Mouse (Mus musculus) stomach, embryonic 16.5 days (tissue): ENCODE results near the gene Lrrc52. TPM values are rescaled to one million over a fixed set of nuclear protein-coding genes. Genes with fewer than 3 reads are reported as not detected.

Source experiments
- ATAC-seq: fragments of 200-750 bp; cut with Nextera tagmentation; 2 replicates; pipeline ENCODE4 v1.8.0; 2017; ENCODE audit warnings: moderate number of reproducible peaks, moderate TSS enrichment; ENCODE audit not compliant: insufficient read depth, low FRiP score
- H3K27ac ChIP-seq: fragments of 300-500 bp; sonication (generic); 2 replicates; pipeline ENCODE4 v1.5.1; 2014; ENCODE audit warnings: low read length
- H3K27me3 ChIP-seq: fragments of 300-500 bp; sonication (generic); 2 replicates; pipeline ENCODE4 v1.6.1; 2014; ENCODE audit warnings: low read length, control low read depth, mixed read lengths; ENCODE audit not compliant: control insufficient read depth, insufficient read depth
- H3K36me3 ChIP-seq: fragments of 300-500 bp; sonication (generic); 2 replicates; pipeline ENCODE4 v1.6.1; 2014; ENCODE audit warnings: low read length; ENCODE audit not compliant: control insufficient read depth, insufficient read depth
- H3K4me1 ChIP-seq: fragments of 300-500 bp; sonication (generic); 2 replicates; pipeline ENCODE4 v1.6.1; 2014; ENCODE audit warnings: low read length, control low read depth, mixed read lengths; ENCODE audit not compliant: control insufficient read depth, insufficient read depth
- H3K4me2 ChIP-seq: fragments of 300-500 bp; sonication (generic); 2 replicates; pipeline ENCODE4 v1.6.1; 2014; ENCODE audit warnings: low read depth, low read length, mixed read lengths
- H3K4me3 ChIP-seq: fragments of 300-500 bp; sonication (generic); replicated peaks from 2 replicates; pipeline ENCODE4 v1.5.1; 2014; ENCODE audit warnings: mild to moderate bottlenecking, low read length
- H3K9ac ChIP-seq: fragments of 300-500 bp; sonication (generic); 2 replicates; pipeline ENCODE4 v1.6.1; 2014; ENCODE audit warnings: low read length
- H3K9me3 ChIP-seq: fragments of 300-500 bp; sonication (generic); replicated peaks from 2 replicates; pipeline ENCODE4 v1.6.1; 2016; ENCODE audit warnings: low read length, control low read depth; ENCODE audit not compliant: control insufficient read depth
- WGBS: fragments of 180-500 bp; shearing (Covaris S2); extraction: QIAGEN DNeasy Blood & Tissue Kit; methylation state at CpG from one replicate; pipeline ENCODE4 v1.1.7; 2014; 5-methylcytosine and 5-hydroxymethylcytosine counted together
- polyA plus RNA-seq: library from polyadenylated mRNA; unstranded; fragments of >200 nt; fragmentation: Nextera tagmentation; extraction: Ambion mirVana; gene quantifications from 2 replicates; pipeline ENCODE4 v1.2.1, GENCODE M21; 2015

Gene Lrrc52
- polyA plus RNA-seq, 1 experiment from 2014 or later = not detected

GRCm38 (mm10) chr1:167486959-167487680, 20.5 kb upstream of the Lrrc52 start:
- Histone ChIP-seq H3K27me3 (no peaks in the 10 kb centered on the region), H3K4me2 (no peak overlapping the region), H3K36me3 (no peaks in the 10 kb centered on the region), H3K27ac (no peak overlapping the region), H3K4me3 (no peak overlapping the region), H3K9ac (no peak overlapping the region), H3K9me3 (no peaks in the 10 kb centered on the region), H3K4me1 (no peaks in the 10 kb centered on the region)
- ATAC-seq = no peak
- WGBS = 76% methylated on average over 3 of the region's 3 CpGs

- Histone ChIP-seq H3K4me3 (no peak overlapping the region), H3K9ac (no peak overlapping the region), H3K4me2 (no peak overlapping the region), H3K4me1 (no peaks in the 10 kb centered on the region), H3K27me3 (no peaks in the 10 kb centered on the region), H3K27ac (no peak overlapping the region), H3K9me3 (no peaks in the 10 kb centered on the region), H3K36me3 (no peaks in the 10 kb centered on the region)
- WGBS = 81% methylated on average over 4 of the region's 4 CpGs
- no peak for ATAC-seq
Observed at GRCm38 (mm10) chr1:167482863-167483262, 16.3 kb upstream of the Lrrc52 start.

- 38% methylated on average over 4 of the region's 4 CpGs for WGBS
- no peaks in the 10 kb centered on the region for H3K9me3 ChIP-seq
- no peaks in the 10 kb centered on the region for H3K36me3 ChIP-seq
- H3K27me3 ChIP-seq = no peaks in the 10 kb centered on the region
- no peak overlapping the region for H3K4me3 ChIP-seq
- H3K4me1 ChIP-seq = no peaks in the 10 kb centered on the region
- H3K27ac ChIP-seq = no peak overlapping the region
- no peak overlapping the region for H3K4me2 ChIP-seq
- no peak for ATAC-seq
- no peak overlapping the region for H3K9ac ChIP-seq
Observed at GRCm38 (mm10) chr1:167473585-167473984, 7.0 kb upstream of the Lrrc52 start.

GRCm38 (mm10) chr1:167467916-167468315, 1.3 kb upstream of the Lrrc52 start:
- H3K27me3 ChIP-seq = no peaks in the 10 kb centered on the region
- no peak overlapping the region for H3K4me3 ChIP-seq
- H3K36me3 ChIP-seq = no peaks in the 10 kb centered on the region
- peaks cover 6% of the 10 kb centered on the region; the same call in 1 of the 2 replicates for H3K4me1 ChIP-seq
- no peak overlapping the region for H3K4me2 ChIP-seq
- 39% methylated on average over 5 of the region's 5 CpGs for WGBS
- no peaks in the 10 kb centered on the region for H3K9me3 ChIP-seq
- H3K9ac ChIP-seq = no peak overlapping the region
- no peak overlapping the region for H3K27ac ChIP-seq
- ATAC-seq = no peak

- WGBS = 64% methylated on average over 3 of the region's 3 CpGs
Observed at GRCm38 (mm10) chr1:167457311-167457710, 9.3 kb downstream of the Lrrc52 start.

GRCm38 (mm10) chr1:167453048-167453447, 13.5 kb downstream of the Lrrc52 start:
- no peak for ATAC-seq
- no peaks in the 10 kb centered on the region for H3K9me3 ChIP-seq
- H3K4me1 ChIP-seq = no peaks in the 10 kb centered on the region
- no peak overlapping the region for H3K4me3 ChIP-seq
- H3K27ac ChIP-seq = no peak overlapping the region
- H3K27me3 ChIP-seq = no peaks in the 10 kb centered on the region
- H3K4me2 ChIP-seq = no peak overlapping the region
- no peak overlapping the region for H3K9ac ChIP-seq
- WGBS = 85% methylated on average over 3 of the region's 3 CpGs
- H3K36me3 ChIP-seq = no peaks in the 10 kb centered on the region

More at GRCm38 (mm10) chr1:167457311-167457710, 9.3 kb downstream of the Lrrc52 start:
- H3K4me2 ChIP-seq = no peak overlapping the region
- no peaks in the 10 kb centered on the region for H3K27me3 ChIP-seq
- no peak overlapping the region for H3K4me3 ChIP-seq
- H3K36me3 ChIP-seq = no peaks in the 10 kb centered on the region
- no peaks in the 10 kb centered on the region for H3K9me3 ChIP-seq
- ATAC-seq = no peak
- H3K4me1 ChIP-seq = no peaks in the 10 kb centered on the region
- no peak overlapping the region for H3K9ac ChIP-seq
- H3K27ac ChIP-seq = no peak overlapping the region

- no peaks in the 10 kb centered on the region for H3K4me1 ChIP-seq
- H3K36me3 ChIP-seq = no peaks in the 10 kb centered on the region
- no peaks in the 10 kb centered on the region for H3K9me3 ChIP-seq
- H3K4me3 ChIP-seq = no peak overlapping the region
- no peak overlapping the region for H3K9ac ChIP-seq
- ATAC-seq = no peak
- no peak overlapping the region for H3K27ac ChIP-seq
- 63% methylated on average over 6 of the region's 6 CpGs for WGBS
- H3K4me2 ChIP-seq = no peak overlapping the region
- H3K27me3 ChIP-seq = no peaks in the 10 kb centered on the region
Observed at GRCm38 (mm10) chr1:167452456-167452855, 14.1 kb downstream of the Lrrc52 start.

GRCm38 (mm10) chr1:167448598-167448997, 18.0 kb downstream of the Lrrc52 start:
- H3K9me3 ChIP-seq = no peaks in the 10 kb centered on the region
- ATAC-seq = no peak
- no peak overlapping the region for H3K9ac ChIP-seq
- no peak overlapping the region for H3K4me2 ChIP-seq
- no peaks in the 10 kb centered on the region for H3K36me3 ChIP-seq
- no peak overlapping the region for H3K4me3 ChIP-seq
- no peaks in the 10 kb centered on the region for H3K27me3 ChIP-seq
- no peak overlapping the region for H3K27ac ChIP-seq
- WGBS = 32% methylated on average over 7 of the region's 7 CpGs
- no peaks in the 10 kb centered on the region for H3K4me1 ChIP-seq

GRCm38 (mm10) chr1:167448088-167448487, 18.5 kb downstream of the Lrrc52 start:
- Histone ChIP-seq H3K9me3 (no peaks in the 10 kb centered on the region), H3K4me2 (no peak overlapping the region), H3K9ac (no peak overlapping the region), H3K27me3 (no peaks in the 10 kb centered on the region), H3K27ac (no peak overlapping the region), H3K4me3 (no peak overlapping the region), H3K4me1 (no peaks in the 10 kb centered on the region), H3K36me3 (no peaks in the 10 kb centered on the region)
- no peak for ATAC-seq
- 49% methylated on average over 6 of the region's 6 CpGs for WGBS
